Mouse (Mus musculus) heart, embryonic 13.5 days (tissue): ENCODE results near the gene Serpina1b. TPM values are rescaled to one million over a fixed set of nuclear protein-coding genes. Genes with fewer than 3 reads are reported as not detected.
"Not testable (repeated sequence)": the region's sequence is repeated elsewhere in the genome, so short reads cannot be mapped to it uniquely, and the experiment has no call there.

Experiments used
- ATAC-seq: fragments of 200-750 bp; cut with Nextera tagmentation; 2 replicates; pipeline ENCODE4 v1.8.0; 2017; ENCODE audit warnings: moderate TSS enrichment; ENCODE audit not compliant: insufficient number of reproducible peaks, low FRiP score, low TSS enrichment; ENCODE audit errors: extremely low read depth
- H3K27ac ChIP-seq: fragments of 300-500 bp; sonication (generic); replicated peaks from 2 replicates; pipeline ENCODE4 v1.5.1; 2015; ENCODE audit warnings: moderate library complexity, mild to moderate bottlenecking, inconsistent platforms
- H3K27me3 ChIP-seq: fragments of 300-500 bp; sonication (generic); replicated peaks from 2 replicates; pipeline ENCODE4 v1.6.1; 2015; ENCODE audit warnings: mild to moderate bottlenecking, inconsistent platforms
- H3K36me3 ChIP-seq: fragments of 300-500 bp; sonication (generic); 2 replicates; pipeline ENCODE4 v1.6.1; 2015; ENCODE audit warnings: mild to moderate bottlenecking, inconsistent platforms
- H3K4me1 ChIP-seq: fragments of 300-500 bp; sonication (generic); 2 replicates; pipeline ENCODE4 v1.6.1; 2015; ENCODE audit warnings: inconsistent platforms
- H3K4me2 ChIP-seq: fragments of 300-500 bp; sonication (generic); 2 replicates; pipeline ENCODE4 v1.6.1; 2015; ENCODE audit warnings: inconsistent platforms, mild to moderate bottlenecking, moderate library complexity
- H3K4me3 ChIP-seq: fragments of 300-500 bp; sonication (generic); 2 replicates; pipeline ENCODE4 v1.5.1; 2015; ENCODE audit warnings: moderate library complexity, mild to moderate bottlenecking, inconsistent platforms
- H3K9ac ChIP-seq: fragments of 300-500 bp; sonication (generic); 2 replicates; pipeline ENCODE4 v1.6.1; 2015; ENCODE audit warnings: inconsistent platforms, mild to moderate bottlenecking, moderate library complexity
- H3K9me3 ChIP-seq: fragments of 300-500 bp; sonication (generic); 2 replicates; pipeline ENCODE4 v1.6.1; 2016; ENCODE audit warnings: inconsistent platforms
- WGBS: fragments of 180-500 bp; shearing (Covaris S2); methylation state at CpG from one replicate; pipeline ENCODE4 v1.1.7; 2015; ENCODE audit warnings: mixed read lengths; 5-methylcytosine and 5-hydroxymethylcytosine counted together
- polyA plus RNA-seq: library from polyadenylated mRNA; unstranded; fragments of >200 nt; fragmentation: Nextera tagmentation; extraction: Ambion mirVana; gene quantifications from 2 replicates; pipeline ENCODE4 v1.2.1, GENCODE M21; 2015

Serpina1b gene
- polyA plus RNA-seq, 1 experiment from 2014 or later, result 4.2 TPM

DNA sequence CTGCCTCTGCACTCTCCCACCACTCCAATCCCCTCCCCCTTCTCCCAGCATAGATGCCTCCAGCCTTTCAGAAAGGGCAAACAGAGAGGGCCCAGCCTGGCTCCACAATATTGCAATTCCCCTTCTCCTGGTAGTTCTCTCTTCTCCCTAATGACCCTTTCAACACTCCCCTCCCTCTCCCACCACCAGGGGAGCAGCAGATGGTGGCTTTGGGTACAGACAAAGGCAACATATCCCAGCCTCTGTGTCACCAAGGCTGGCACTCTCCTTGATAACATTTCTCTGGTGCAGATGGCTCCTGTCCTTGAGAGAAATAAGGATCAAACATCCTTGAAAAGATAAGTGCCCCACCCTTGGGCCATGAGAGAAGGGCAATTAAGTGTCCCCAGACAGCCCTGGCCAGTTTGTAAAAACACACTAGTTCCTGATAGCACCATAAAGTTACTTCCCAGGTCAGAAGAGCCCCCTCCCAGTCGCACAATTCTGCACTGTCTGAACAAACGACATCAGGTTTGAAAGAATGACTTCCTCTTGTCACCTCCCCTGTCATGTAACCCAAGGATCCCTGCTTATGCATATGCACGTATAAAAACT, 141.9 kb downstream of the Serpina1b start:
- H3K9ac ChIP-seq, result no peak overlapping the region
- no peaks in the 10 kb centered on the region for H3K36me3 ChIP-seq
- H3K27me3 ChIP-seq, result no peaks in the 10 kb centered on the region
- H3K4me1 ChIP-seq, result peaks cover 6% of the 10 kb centered on the region; the same call in 1 of the 2 replicates
- H3K4me3 ChIP-seq, result no peak overlapping the region
- H3K9me3 ChIP-seq, result no peaks in the 10 kb centered on the region
- 21% methylated on average over 3 of the region's 3 CpGs for WGBS
- no peak overlapping the region for H3K4me2 ChIP-seq
- no peak overlapping the region for H3K27ac ChIP-seq
- no peak for ATAC-seq

DNA sequence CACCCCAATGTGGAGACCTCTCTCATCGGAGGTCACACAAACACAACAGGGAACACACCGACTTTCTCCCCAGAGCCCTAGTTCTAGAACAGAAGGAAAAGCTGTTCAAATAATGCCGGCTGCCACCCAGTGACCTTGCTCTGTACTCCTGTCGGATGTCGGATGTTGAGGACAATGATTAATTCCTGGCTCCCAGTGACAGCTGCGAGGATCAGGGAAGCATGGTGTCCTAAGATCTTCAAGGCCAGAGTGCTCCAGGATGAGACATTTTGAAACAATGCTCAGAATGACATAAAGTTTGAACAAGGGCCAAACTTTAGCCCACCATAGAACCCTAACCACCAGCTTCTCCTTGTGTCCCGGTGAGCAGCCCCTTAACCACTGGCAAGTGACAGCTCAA, 143.2 kb downstream of the Serpina1b start:
- no peak for ATAC-seq
- Histone ChIP-seq H3K27me3 (no peaks in the 10 kb centered on the region), H3K4me3 (no peak overlapping the region), H3K9me3 (no peaks in the 10 kb centered on the region), H3K36me3 (no peaks in the 10 kb centered on the region), H3K4me1 (peaks cover 6% of the 10 kb centered on the region; the same call in 1 of the 2 replicates), H3K4me2 (no peak overlapping the region), H3K9ac (no peak overlapping the region), H3K27ac (no peak overlapping the region)
- 61% methylated on average over 7 of the region's 7 CpGs for WGBS

DNA sequence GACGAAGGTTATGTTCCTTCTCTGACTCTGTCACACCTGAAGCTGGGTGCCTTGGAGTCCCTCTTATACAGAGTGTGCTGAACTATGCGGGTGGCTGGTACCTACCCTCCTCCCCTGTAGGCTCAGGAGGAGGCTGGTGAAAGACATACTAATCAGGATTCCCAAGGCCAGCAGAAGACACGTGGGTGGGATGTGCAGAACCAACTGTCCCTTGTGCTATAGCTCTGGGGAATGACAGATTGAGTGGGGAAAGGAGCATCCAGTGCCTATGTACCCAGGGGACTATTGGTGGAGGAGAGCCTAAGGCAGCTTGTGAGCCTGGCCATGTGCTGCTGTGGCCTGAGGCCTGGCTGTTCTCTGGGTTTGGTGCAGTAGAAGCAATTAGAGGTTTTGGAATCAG, 144.1 kb downstream of the Serpina1b start:
- no peak overlapping the region for H3K9ac ChIP-seq
- no peaks in the 10 kb centered on the region for H3K27me3 ChIP-seq
- no peak overlapping the region for H3K4me3 ChIP-seq
- no peak for ATAC-seq
- H3K36me3 ChIP-seq, result no peaks in the 10 kb centered on the region
- H3K9me3 ChIP-seq, result no peaks in the 10 kb centered on the region
- H3K4me2 ChIP-seq, result no peak overlapping the region
- H3K27ac ChIP-seq, result no peak overlapping the region
- 65% methylated on average over 3 of the region's 3 CpGs for WGBS
- peaks cover 6% of the 10 kb centered on the region; the same call in 1 of the 2 replicates for H3K4me1 ChIP-seq

DNA sequence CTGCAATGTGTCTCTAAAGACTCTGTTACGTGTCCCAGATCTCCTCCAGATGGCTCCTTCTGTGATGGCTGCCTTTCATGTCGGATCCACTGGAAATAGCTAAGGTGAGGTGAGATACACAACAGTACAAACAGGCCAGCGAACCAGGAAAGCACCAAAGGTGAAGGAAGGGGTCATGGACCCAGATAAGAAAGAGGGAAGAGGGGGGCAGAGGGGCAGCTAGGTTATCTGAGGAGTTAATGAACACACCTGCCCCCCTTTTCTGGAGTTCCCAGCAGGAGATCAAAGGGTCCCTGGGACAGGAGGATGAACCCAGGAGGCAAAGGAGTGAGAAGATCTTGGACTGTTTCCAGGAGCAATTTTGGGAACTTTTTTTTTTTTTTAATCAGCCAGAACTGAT, 144.8 kb downstream of the Serpina1b start:
- H3K36me3 ChIP-seq, result no peaks in the 10 kb centered on the region
- H3K27me3 ChIP-seq, result no peaks in the 10 kb centered on the region
- ATAC-seq, result no peak
- no peak overlapping the region for H3K4me3 ChIP-seq
- H3K9me3 ChIP-seq, result no peaks in the 10 kb centered on the region
- H3K4me1 ChIP-seq, result peaks cover 6% of the 10 kb centered on the region; the same call in 1 of the 2 replicates
- no peak overlapping the region for H3K9ac ChIP-seq
- WGBS, result 52% methylated on average over 3 of the region's 3 CpGs
- H3K4me2 ChIP-seq, result no peak overlapping the region
- H3K27ac ChIP-seq, result no peak overlapping the region

DNA sequence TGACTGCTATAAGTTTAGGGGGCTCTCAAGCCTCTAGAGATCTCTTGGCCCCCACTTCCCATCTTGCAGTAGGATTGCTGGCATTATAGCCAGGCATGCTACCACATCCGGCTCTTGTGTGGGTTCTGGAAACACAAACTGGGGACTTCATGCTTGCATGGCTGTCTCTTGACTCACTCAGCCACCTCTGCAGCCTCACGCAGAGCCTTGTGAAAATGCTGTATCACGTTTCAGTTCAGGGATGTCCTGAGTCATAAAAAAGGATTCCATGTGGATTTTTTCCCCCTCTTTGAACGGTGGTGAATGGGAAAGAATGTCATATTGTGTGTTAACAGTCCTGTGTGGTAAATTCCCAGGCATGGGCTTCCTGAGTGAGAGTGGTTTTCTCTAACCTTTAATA, 146.4 kb downstream of the Serpina1b start:
- no peak for ATAC-seq
- Histone ChIP-seq H3K27ac (no peak overlapping the region), H3K4me3 (no peak overlapping the region), H3K4me1 (peaks cover 6% of the 10 kb centered on the region; the same call in 1 of the 2 replicates), H3K27me3 (no peaks in the 10 kb centered on the region), H3K9me3 (no peaks in the 10 kb centered on the region), H3K36me3 (no peaks in the 10 kb centered on the region), H3K4me2 (no peak overlapping the region), H3K9ac (no peak overlapping the region)
- WGBS, result 46% methylated on average over 4 of the region's 4 CpGs

DNA sequence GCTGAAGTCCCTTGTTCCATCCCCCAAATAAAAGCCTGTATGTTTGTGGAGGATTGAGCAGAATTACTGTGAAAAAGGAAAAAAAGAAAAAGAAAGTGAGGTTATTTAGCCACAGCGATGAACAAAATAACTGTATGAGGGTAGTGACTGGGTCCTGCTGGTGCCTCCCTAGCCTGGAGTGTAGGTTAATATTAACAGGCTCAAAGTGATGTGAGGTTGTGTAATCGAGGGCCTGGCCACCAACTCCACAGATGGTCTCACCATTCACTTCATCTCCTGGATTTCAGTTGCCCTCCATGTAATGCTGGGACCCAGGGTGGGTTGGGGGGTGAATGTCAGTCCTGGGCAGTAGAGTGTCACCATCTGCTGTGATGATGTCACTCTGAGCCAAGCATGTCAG, 148.4 kb downstream of the Serpina1b start:
- 71% methylated on average over 2 of the region's 2 CpGs for WGBS
- Histone ChIP-seq H3K4me2 (no peak overlapping the region), H3K9ac (no peak overlapping the region), H3K4me3 (no peak overlapping the region), H3K4me1 (no peaks in the 10 kb centered on the region), H3K9me3 (no peaks in the 10 kb centered on the region), H3K27me3 (no peaks in the 10 kb centered on the region), H3K27ac (no peak overlapping the region), H3K36me3 (no peaks in the 10 kb centered on the region)
- no peak for ATAC-seq

DNA sequence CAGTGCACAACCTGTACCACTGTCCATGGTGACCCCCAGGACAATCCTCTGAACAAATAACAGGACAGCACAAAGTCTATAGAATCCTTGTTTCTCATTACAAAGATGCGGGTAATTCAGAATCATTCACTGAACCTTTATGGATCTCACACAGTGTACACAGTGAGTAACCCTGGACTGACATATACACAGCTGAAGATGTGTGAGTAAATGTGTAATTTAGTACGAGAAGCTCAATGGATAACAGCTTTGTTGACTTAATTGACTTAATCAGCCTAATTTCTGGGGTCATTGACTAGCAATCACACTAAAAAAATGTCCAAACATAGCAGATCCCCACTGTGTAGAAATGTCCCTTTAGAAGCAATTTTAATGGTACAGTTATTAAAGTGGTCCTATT, 149.0 kb downstream of the Serpina1b start:
- H3K4me1 ChIP-seq, result peaks cover 5% of the 10 kb centered on the region
- H3K9me3 ChIP-seq, result no peaks in the 10 kb centered on the region
- H3K27me3 ChIP-seq, result no peaks in the 10 kb centered on the region
- no peak for ATAC-seq
- no peak overlapping the region for H3K27ac ChIP-seq
- 80% methylated on average over 2 of the region's 2 CpGs for WGBS
- no peak overlapping the region for H3K4me3 ChIP-seq
- no peak overlapping the region for H3K4me2 ChIP-seq
- no peaks in the 10 kb centered on the region for H3K36me3 ChIP-seq
- no peak overlapping the region for H3K9ac ChIP-seq

DNA sequence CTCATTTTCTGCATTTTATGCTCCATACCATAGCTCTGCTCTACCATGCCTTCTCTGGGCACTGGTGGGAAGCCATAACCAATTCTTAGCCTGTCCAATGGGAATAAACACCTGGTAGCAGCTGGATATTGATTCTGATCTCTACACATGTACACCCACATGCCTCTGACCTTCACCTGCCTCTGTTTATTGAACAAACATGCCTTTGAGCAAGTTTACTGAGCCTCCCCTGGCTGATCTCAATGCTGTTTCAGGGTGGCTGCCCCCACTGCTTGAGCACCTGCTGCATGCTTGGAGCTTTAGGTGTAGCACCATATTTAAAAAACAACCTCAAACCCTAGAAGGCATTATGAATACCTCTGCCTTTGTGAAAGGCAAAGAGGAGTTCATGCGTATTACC, 150.3 kb downstream of the Serpina1b start:
- not testable (repeated sequence) for H3K9ac ChIP-seq, H3K27ac ChIP-seq, H3K36me3 ChIP-seq, H3K9me3 ChIP-seq, H3K4me1 ChIP-seq, H3K27me3 ChIP-seq, H3K4me3 ChIP-seq, H3K4me2 ChIP-seq, ATAC-seq
- 83% methylated on average over 1 of the region's 1 CpGs for WGBS

Other genes starting within 250 kb of the Serpina1b start
- 0.16 and 1.0 TPM in 2 replicates for gene Serpina10, start 198.9 kb downstream of the Serpina1b start, polyA plus RNA-seq
- gene Serpina6, start 173.2 kb downstream of the Serpina1b start, polyA plus RNA-seq, result 4.5 and 45.8 TPM in 2 replicates
- gene Serpina16, start 154.2 kb downstream of the Serpina1b start, polyA plus RNA-seq, result 0.15 TPM in 1 of 2 replicates, not detected in the other
- not detected in 2 replicates for gene Serpina1f, start 134.8 kb downstream of the Serpina1b start, polyA plus RNA-seq
- gene Serpina1d, start 56.8 kb downstream of the Serpina1b start, polyA plus RNA-seq, result 0.40 and 3.6 TPM in 2 replicates
- gene Serpina1a, start 33.2 kb upstream of the Serpina1b start, polyA plus RNA-seq, result 3.0 and 11.2 TPM in 2 replicates
- 1.5 and 3.6 TPM in 2 replicates for gene Serpina1c, start 74.5 kb upstream of the Serpina1b start, polyA plus RNA-seq
- gene Serpina1e, start 128.6 kb upstream of the Serpina1b start, polyA plus RNA-seq, result 1.4 and 3.8 TPM in 2 replicates
- gene Serpina11, start 159.6 kb upstream of the Serpina1b start, polyA plus RNA-seq, result 0.17 TPM in 1 of 2 replicates, not detected in the other
- 0.55 and 0.72 TPM in 2 replicates for gene Serpina9, start 183.4 kb upstream of the Serpina1b start, polyA plus RNA-seq
- gene Serpina12, start 214.1 kb upstream of the Serpina1b start, polyA plus RNA-seq, result 0.04 TPM in 1 of 2 replicates, not detected in the other